ENCODE assay signal across 8 mouse cellular contexts in genomic region chr8:11007001-11007580, GRCm38 (mm10). TPM values are rescaled to one million over a fixed set of nuclear protein-coding genes. Genes with fewer than 3 reads are reported as not detected.
DNase-seq lines count a peak whose midpoint lies in the region; ATAC-seq lines count a peak whose summit lies in the region.

No protein-coding gene starts in this region.

- H3K4me2 ChIP-seq in forebrain, embryonic 11.5 days (ENCODE audit: low read depth, low read length, severe bottlenecking): peak overlapping the region; percentile 66
- H3K4me2 ChIP-seq in heart, embryonic 16.5 days (ENCODE audit: low read depth, low read length): peak overlapping the region; percentile 89
- peak overlapping the region; percentile 95 for H3K4me2 ChIP-seq in liver, embryonic 15.5 days
- peak overlapping the region; percentile 79 for H3K4me2 ChIP-seq in neural tube, embryonic 11.5 days (ENCODE audit: low read depth)
- peak overlapping the region; percentile 83 for H3K4me2 ChIP-seq in stomach, embryonic 16.5 days (ENCODE audit: low read depth, low read length)

- no peaks in the 10 kb centered on the region for H3K36me3 ChIP-seq in forebrain, embryonic 11.5 days (ENCODE audit: control insufficient read depth, insufficient read depth, low read length)
- no peaks in the 10 kb centered on the region for H3K36me3 ChIP-seq in heart, embryonic 16.5 days (ENCODE audit: control insufficient read depth, insufficient read depth)
- H3K36me3 ChIP-seq in liver, embryonic 15.5 days (replicated peaks): peaks cover 27% of the 10 kb centered on the region
- H3K36me3 ChIP-seq in neural tube, embryonic 11.5 days (ENCODE audit: control insufficient read depth, insufficient read depth, low read length): no peaks in the 10 kb centered on the region; the same call in 1 of the 2 replicates
- H3K36me3 ChIP-seq in stomach, embryonic 16.5 days (ENCODE audit: control insufficient read depth, insufficient read depth, low read length): 0 out of 2 replicates have a peak, but pooled peaks cover 4% of the 10 kb centered on the region

- peaks cover 34% of the 10 kb centered on the region for H3K4me1 ChIP-seq in forebrain, embryonic 11.5 days (replicated peaks; ENCODE audit: control insufficient read depth, insufficient read depth, low read length)
- H3K4me1 ChIP-seq in heart, embryonic 16.5 days (ENCODE audit: control insufficient read depth, insufficient read depth, low read length): peaks cover 45% of the 10 kb centered on the region
- H3K4me1 ChIP-seq in liver, embryonic 15.5 days (replicated peaks): peaks cover 75% of the 10 kb centered on the region
- peaks cover 49% of the 10 kb centered on the region for H3K4me1 ChIP-seq in neural tube, embryonic 11.5 days (ENCODE audit: control insufficient read depth, insufficient read depth, low read length)
- H3K4me1 ChIP-seq in stomach, embryonic 16.5 days (ENCODE audit: control insufficient read depth, insufficient read depth, low read length): peaks cover 55% of the 10 kb centered on the region

- H3K9me3 ChIP-seq in forebrain, embryonic 11.5 days (ENCODE audit: control insufficient read depth, low read length): no peaks in the 10 kb centered on the region
- no peaks in the 10 kb centered on the region for H3K9me3 ChIP-seq in heart, embryonic 16.5 days (replicated peaks; ENCODE audit: control insufficient read depth, low read length)
- no peaks in the 10 kb centered on the region for H3K9me3 ChIP-seq in liver, embryonic 15.5 days (replicated peaks)
- H3K9me3 ChIP-seq in neural tube, embryonic 11.5 days (ENCODE audit: control insufficient read depth, low read length): no peaks in the 10 kb centered on the region
- no peaks in the 10 kb centered on the region for H3K9me3 ChIP-seq in stomach, embryonic 16.5 days (replicated peaks; ENCODE audit: control insufficient read depth, low read length)

- ATAC-seq in CD4-positive, CD25-positive, alpha-beta regulatory T cell, adult 4 months: peak; percentile 31
- peak; percentile 60 for ATAC-seq in forebrain, embryonic 11.5 days (replicated peaks; ENCODE audit: low FRiP score)
- peak; percentile 26 for ATAC-seq in heart, embryonic 16.5 days (replicated peaks; ENCODE audit: extremely low read depth, insufficient read depth, low FRiP score)
- peak; percentile 36 for ATAC-seq in liver, embryonic 15.5 days (ENCODE audit: insufficient read depth)
- peak; percentile 42 for ATAC-seq in neural tube, embryonic 11.5 days (ENCODE audit: insufficient read depth, low FRiP score, low TSS enrichment)
- peak; percentile 50 for ATAC-seq in stomach, embryonic 16.5 days (ENCODE audit: insufficient read depth, low FRiP score)

- H3K27me3 ChIP-seq in forebrain, embryonic 11.5 days (ENCODE audit: control insufficient read depth, insufficient read depth, low read length): no peaks in the 10 kb centered on the region; the same call in 1 of the 2 replicates
- H3K27me3 ChIP-seq in heart, embryonic 16.5 days (ENCODE audit: control insufficient read depth, insufficient read depth, low read length): no peaks in the 10 kb centered on the region
- H3K27me3 ChIP-seq in liver, embryonic 15.5 days: peaks cover 20% of the 10 kb centered on the region
- H3K27me3 ChIP-seq in neural tube, embryonic 11.5 days (ENCODE audit: control insufficient read depth, insufficient read depth, low read length): no peaks in the 10 kb centered on the region
- no peaks in the 10 kb centered on the region for H3K27me3 ChIP-seq in stomach, embryonic 16.5 days (ENCODE audit: control insufficient read depth, insufficient read depth, low read length)

- H3K9ac ChIP-seq in forebrain, embryonic 11.5 days (ENCODE audit: low read length): peak overlapping the region; percentile 86
- peak overlapping the region; percentile 89 for H3K9ac ChIP-seq in heart, embryonic 16.5 days (ENCODE audit: low read length)
- peak overlapping the region; percentile 94 for H3K9ac ChIP-seq in liver, embryonic 15.5 days
- peak overlapping the region; percentile 87 for H3K9ac ChIP-seq in neural tube, embryonic 11.5 days (ENCODE audit: low read length)
- peak overlapping the region; percentile 84 for H3K9ac ChIP-seq in stomach, embryonic 16.5 days (ENCODE audit: low read length)

- WGBS in forebrain, embryonic 11.5 days: 2% methylated on average over 47 of the region's 56 CpGs
- WGBS in heart, embryonic 16.5 days: under 1% methylated on average over 40 of the region's 56 CpGs
- under 1% methylated on average over 56 of the region's 56 CpGs for WGBS in liver, embryonic 15.5 days (ENCODE audit: insufficient replicate concordance)
- under 1% methylated on average over 54 of the region's 56 CpGs for WGBS in neural tube, embryonic 11.5 days
- under 1% methylated on average over 47 of the region's 56 CpGs for WGBS in stomach, embryonic 16.5 days

- H3K4me3 ChIP-seq in forebrain, embryonic 11.5 days (ENCODE audit: low read depth, low read length): peak overlapping the region; percentile 78
- peak overlapping the region; percentile 80 for H3K4me3 ChIP-seq in heart, embryonic 16.5 days (ENCODE audit: low read length)
- peak overlapping the region; percentile 86 for H3K4me3 ChIP-seq in liver, embryonic 15.5 days (replicated peaks)
- H3K4me3 ChIP-seq in neural tube, embryonic 11.5 days (ENCODE audit: low read depth, low read length): peak overlapping the region; percentile 87
- H3K4me3 ChIP-seq in stomach, embryonic 16.5 days (replicated peaks; ENCODE audit: low read length): peak overlapping the region; percentile 81

- peak; percentile 67 for DNase-seq in c-Kit-positive CD71-negative TER-119-negative erythroid progenitor cells, embryonic 14.5 days (ENCODE audit: low read depth)
- DNase-seq in forebrain, embryonic 11.5 days (ENCODE audit: low spot score): peak; percentile 96
- peak; percentile 91 to 95 for DNase-seq in kidney, postnatal 36 days
- DNase-seq in neural tube, embryonic 11.5 days (ENCODE audit: low spot score): peak; percentile 93

- H3K27ac ChIP-seq in forebrain, embryonic 11.5 days (ENCODE audit: low read depth, low read length): peak overlapping the region; percentile 48; the same call in 1 of the 2 replicates
- H3K27ac ChIP-seq in heart, embryonic 16.5 days (ENCODE audit: low read length): peak overlapping the region; percentile 97
- peak overlapping the region; percentile 97 for H3K27ac ChIP-seq in liver, embryonic 15.5 days (replicated peaks)
- peak overlapping the region; percentile 97 for H3K27ac ChIP-seq in neural tube, embryonic 11.5 days (ENCODE audit: low read depth, low read length)
- peak overlapping the region; percentile 92 for H3K27ac ChIP-seq in stomach, embryonic 16.5 days (ENCODE audit: low read length)

RNA-seq across cellular contexts. Expression of gene Irs2, which starts 1.2 kb away (rescaled TPM):
- under 1 TPM; 0.68 to 0.83 TPM for polyA plus RNA-seq in CD4-positive, CD25-positive, alpha-beta regulatory T cell, adult 4 months (2017; shearing (Covaris generic))
- 6.6 and 7.7 TPM in 2 replicates for polyA plus RNA-seq in forebrain, embryonic 11.5 days (2014; fragmentation: Nextera tagmentation; extraction: Ambion mirVana)
- 2.3 and 2.9 TPM in 2 replicates for polyA plus RNA-seq in heart, embryonic 16.5 days (2015; fragmentation: Nextera tagmentation; extraction: Ambion mirVana)
- polyA plus RNA-seq in liver, embryonic 15.5 days (2015; fragmentation: Nextera tagmentation; extraction: Ambion mirVana): 4.0 and 5.2 TPM in 2 replicates
- 6.3 and 6.9 TPM in 2 replicates for polyA plus RNA-seq in neural tube, embryonic 11.5 days (2014; fragmentation: Nextera tagmentation; extraction: Ambion mirVana)
- polyA plus RNA-seq in stomach, embryonic 16.5 days (2015; fragmentation: Nextera tagmentation; extraction: Ambion mirVana): 3.3 and 3.4 TPM in 2 replicates

Comparison
In these comparisons a context has a peak if more than half of its experiments do, and no peak if none do; other contexts are left out.
1. Peak in every context shown above with its lines: DNase-seq, ATAC-seq, H3K4me3 ChIP-seq and H3K27ac ChIP-seq.